Mouse (Mus musculus) ovary, adult 18-20 months (tissue): ENCODE measurements around the gene Stx5a.
A peak's percentile ranks its signal among the peaks of the same experiment; 100 is the strongest.

ENCODE experiments used
- DNase-seq: peaks from one replicate; pipeline ENCODE4 v3.0.0; 2022; ENCODE audit warnings: low spot score, mixed read lengths

Gene Stx5a

DNA sequence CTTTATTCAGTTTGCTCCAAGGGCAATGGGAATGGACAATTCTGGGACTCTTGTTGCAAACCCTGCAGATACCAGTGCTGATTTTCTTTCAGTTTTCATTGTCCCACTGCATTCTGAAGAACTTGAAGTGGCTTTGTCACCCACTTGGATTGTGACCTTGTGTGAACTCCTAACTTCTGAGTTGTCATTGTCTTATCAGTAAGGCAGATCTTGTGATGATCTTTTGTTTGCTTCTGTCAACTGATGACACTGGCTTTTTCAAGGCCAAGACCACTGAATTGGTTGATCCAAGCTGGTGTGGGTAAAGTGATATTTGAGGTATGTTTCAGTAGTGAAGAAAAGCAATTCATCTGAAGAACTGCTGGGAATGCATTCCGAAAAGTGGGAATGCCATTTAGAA, 4.2 kb downstream of the Stx5a start:
- no peak for DNase-seq

GRCm38 (mm10) chr19:8747368-8747767, 6.2 kb downstream of the Stx5a start:
- no peak for DNase-seq

- no peak for DNase-seq
Observed at GRCm38 (mm10) chr19:8755652-8756051, 14.4 kb downstream of the Stx5a start.

GRCm38 (mm10) chr19:8756635-8757387, 15.6 kb downstream of the Stx5a start, which contains the start of gene Nxf1:
Gene Nxf1 (plus strand): TSS chr19:8757073.
- DNase-seq: peak; percentile 87

DNA sequence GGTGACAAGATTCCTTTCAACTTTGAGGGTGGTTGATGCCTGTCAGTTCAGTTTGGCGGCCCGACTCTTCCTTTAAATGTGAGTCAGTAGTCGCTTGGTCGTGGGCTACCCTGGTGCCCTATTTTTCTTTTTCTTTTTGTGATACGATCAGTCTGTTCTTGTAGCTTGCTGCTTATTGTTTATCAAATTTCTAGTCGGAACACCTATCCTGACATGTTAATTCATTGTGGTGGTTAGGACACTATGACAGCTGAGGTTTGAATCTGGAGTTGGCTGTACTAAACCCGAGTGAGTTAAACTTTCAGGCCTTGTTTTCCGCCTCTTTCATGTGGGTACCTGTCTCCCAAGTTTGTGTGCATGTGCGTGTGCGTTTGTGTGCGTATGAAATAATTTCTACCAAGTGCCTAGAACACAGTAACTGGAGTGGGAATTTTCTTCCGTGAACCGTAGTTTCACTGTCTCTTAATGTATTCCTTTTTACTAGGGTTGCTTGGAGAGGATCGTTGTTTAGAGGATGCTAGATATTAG, 16.3 kb downstream of the Stx5a start:
- DNase-seq: no peak

- no peak for DNase-seq
Observed at GRCm38 (mm10) chr19:8758899-8759298, 17.7 kb downstream of the Stx5a start.

- no peak for DNase-seq
Observed at GRCm38 (mm10) chr19:8760757-8761156, 19.5 kb downstream of the Stx5a start.

DNA sequence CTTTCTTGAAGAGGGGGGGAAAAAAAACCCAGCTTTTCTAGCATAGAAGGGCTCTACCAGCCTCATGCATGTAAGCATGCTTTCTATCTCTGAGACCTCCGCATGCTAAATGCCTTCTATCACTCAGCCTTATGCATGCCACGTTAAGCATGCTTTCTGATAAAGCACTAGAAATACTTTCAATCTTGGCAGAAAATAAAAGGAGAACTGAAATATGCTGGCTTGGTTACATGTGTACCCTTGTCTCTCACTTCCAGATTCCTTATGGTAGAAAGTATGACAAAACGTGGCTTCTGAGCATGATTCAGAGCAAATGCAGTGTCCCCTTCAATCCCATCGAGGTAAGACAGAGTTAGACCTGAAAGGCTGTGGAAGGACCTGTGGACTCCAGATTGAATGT, 22.1 kb downstream of the Stx5a start:
- no peak for DNase-seq

GRCm38 (mm10) chr19:8765562-8765961, 24.3 kb downstream of the Stx5a start:
- DNase-seq: no peak

GRCm38 (mm10) chr19:8770567-8771270, 29.5 kb downstream of the Stx5a start, which contains the start of gene Tmem223:
Gene Tmem223 (plus strand): TSS chr19:8770996.
- DNase-seq: peak; percentile 49

- DNase-seq: no peak
Observed at GRCm38 (mm10) chr19:8772996-8773395, 31.8 kb downstream of the Stx5a start.

DNA sequence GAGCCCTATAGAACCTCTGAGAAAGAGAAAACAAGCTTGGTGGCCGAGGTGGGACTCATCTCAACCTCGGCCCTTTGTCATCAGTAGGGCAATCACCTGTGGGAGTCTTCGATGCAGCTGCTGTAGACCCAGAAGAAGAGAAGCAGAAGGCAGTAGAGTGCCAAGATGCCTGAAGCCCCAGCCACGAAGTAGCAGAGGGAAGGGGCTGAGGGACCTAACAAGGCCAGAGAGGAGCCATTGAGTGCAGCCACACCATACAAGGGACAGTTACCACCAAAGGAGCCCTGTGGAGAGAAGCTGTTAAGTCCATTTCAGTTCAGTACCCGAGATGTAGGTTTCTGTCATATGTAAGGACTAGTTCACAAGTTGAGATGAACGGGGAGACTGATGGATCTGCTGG, 32.2 kb downstream of the Stx5a start:
- no peak for DNase-seq

DNA sequence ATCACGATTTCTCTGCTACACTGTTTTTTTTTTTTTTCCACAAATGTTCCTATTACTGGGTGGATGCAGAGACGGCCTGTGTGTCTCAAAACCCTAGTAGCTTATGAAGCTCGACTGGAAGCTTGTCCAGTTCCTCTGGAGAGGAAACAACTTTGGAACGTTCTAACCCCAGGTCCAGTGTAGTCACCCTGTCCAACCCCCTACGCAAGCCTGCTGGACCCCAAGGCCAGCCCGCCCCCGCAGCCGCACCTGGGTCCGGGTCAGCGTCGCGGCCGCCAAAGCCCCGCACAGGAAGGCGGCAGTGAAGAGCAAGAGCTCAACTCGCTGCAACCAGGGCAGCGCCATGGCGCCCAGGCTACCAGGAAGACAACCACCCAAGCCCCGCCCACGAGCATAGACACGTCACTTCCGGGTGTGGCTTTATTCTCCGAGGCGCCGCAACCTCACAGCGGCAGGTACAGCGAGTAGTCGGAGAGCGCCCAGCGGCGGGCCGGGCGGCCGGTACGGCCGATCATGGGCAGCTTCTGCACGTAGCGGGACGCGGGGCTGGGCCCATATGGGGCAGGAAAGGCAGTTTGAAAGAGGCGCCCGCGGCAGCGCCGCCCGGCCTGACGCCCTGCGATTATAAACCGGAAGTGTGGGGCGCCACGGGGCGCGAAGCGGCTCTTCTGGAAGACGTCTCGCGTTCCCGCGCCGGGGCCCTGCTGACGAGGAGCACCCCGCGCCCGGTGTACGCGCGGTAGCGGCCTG, 33.0 kb downstream of the Stx5a start, which contains the start of gene Tmem179b:
Gene Tmem179b (minus strand): TSS at position 382 of the 750 bp plus-strand sequence.
- DNase-seq: peak; percentile 88

DNA sequence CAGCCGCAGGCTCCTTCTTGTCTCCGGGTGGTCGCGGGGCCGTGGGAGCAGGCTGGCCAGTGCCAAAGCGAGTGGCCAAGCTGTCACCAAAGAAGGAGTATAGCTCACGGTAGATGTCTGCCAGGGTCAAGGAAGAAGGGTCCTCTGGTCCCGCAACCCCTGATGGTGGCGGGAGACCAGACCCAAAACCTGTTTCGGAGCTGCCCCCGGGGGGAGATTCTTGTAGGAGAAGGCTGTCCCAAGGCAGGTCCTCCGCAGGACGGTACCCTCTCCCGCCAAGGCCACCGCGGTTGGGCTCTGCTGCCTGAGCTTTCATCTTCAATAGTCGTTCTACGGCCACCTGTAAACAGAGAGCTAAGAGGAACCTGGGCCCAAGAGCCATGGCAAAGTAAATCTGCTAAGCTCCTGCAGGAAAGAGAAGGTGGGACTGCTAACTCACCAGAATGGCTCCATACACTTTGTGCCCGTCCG, 33.8 kb downstream of the Stx5a start:
- peak; percentile 19 for DNase-seq

DNA sequence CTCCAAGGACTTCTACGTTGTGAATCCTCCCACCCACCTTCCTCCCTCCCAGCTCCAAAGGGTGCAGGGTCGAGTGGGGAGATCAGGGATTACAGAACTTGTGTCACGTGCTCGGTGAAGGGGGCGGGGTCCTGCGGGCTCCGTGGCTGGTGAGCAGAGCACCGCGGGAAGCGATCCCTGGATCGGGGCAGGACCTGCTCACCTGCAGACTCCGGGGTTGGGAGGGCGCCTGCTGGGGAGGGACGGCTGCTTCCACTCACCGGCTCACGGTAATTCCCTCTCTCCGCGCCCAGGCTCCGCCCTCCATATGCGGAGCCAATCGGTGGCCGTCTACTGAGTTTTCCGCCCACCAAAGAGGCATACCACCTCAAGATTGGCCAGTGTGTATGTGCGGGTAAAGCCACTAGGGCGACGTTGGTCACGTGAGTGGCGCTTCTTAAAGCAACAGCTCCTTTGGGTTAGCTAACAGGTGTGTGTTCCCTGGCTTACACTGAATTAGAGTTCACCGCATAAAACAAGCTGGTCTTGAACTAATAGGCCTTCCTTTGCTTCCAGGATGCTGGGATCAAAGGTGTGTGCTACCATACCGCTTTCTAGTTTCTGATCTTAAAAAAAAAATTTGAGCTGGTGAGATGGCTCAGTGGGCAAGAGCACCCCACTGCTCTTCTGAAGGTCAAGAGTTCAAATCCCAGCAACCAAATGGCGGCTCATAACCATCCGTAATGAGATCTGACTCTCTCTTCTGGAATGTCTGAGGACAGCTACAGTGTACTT, 45.0 kb downstream of the Stx5a start, which contains the start of gene Taf6l:
Gene Taf6l (minus strand): TSS at position 410 of the 774 bp plus-strand sequence.
- peak; percentile 89 for DNase-seq

DNA sequence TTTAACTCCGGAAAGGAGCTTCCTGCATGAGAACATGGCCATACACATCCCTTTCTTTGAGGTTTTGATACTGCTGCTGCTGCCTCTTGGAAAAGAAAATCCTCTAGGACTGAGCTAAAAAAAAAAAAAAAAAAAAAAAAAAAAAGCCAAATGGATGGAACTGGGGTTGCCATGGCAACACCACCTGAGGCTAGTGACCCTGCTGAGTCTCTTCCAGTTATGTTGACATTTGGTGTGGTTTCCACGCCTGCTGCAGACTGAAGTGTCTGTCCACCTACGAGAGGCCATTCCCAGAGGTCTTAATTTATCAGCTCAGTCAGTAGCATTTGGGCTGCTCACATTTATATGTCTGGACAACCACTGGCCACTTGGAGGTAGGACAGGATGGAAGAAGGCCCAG, 47.3 kb downstream of the Stx5a start:
- DNase-seq: no peak

DNA sequence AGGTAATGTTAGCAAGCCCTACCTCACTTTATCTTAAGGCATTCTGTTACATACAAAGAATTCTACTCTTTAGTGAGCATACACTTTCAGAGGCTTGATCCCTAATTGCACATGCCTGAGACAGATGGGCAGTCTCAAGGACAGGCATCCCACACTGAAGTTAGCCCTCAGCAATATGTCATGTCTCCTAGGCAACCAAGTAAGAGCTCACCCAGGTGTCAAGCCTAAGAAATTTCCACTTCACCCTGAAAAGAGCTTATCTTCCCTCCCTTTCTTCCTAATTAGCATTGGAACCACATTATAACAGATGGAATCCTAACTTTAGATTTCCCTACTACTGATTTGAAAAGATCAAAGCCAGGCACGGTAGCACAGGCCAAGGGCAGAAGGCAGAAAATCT, 48.0 kb downstream of the Stx5a start:
- DNase-seq: no peak

- no peak for DNase-seq
Observed at GRCm38 (mm10) chr19:8790171-8790570, 49.0 kb downstream of the Stx5a start.

DNA sequence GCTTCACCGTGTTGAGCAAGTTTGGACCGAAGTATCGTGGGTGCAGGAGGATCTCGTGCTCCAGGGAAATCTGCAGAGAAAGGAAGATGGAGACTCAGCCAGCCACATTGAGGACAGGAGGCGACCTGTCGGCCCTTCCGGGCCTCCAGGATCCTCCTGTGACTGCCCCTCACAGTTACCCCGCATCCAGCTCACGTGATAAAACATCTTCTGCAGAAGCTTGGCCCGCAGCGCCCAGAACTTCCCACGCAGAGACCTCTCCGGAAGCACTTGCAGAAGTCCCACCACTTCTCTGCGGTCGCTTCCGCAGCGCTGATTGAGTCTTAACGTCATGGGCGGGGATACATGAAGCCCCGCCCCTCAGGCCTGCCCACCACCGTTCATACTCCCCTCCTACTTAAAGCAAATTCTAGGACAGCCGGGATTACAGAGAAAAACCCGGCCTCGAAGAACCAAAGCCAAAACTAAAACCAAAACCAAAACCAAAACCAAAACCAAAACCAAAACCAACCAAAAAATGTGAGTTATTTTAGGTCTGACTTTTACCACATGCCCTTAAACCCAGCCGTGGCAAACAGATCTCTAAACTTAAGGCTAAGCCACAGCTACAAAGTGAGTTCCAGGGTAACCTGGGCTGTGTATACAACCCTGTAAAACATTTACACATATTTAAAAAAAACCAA, 57.2 kb downstream of the Stx5a start, which contains the start of gene Polr2g:
Gene Polr2g (minus strand): TSS at position 314 of the 683 bp plus-strand sequence.
- peak; percentile 86 for DNase-seq

GRCm38 (mm10) chr19:8798947-8799315, 57.7 kb downstream of the Stx5a start:
- no peak for DNase-seq
